Mouse (Mus musculus) thymus, postnatal 25 days (tissue): ENCODE measurements around the gene Cbr1.
A peak's percentile ranks its signal among the peaks of the same experiment; 100 is the strongest.

ENCODE experiments used
- DNase-seq: peaks from one replicate; pipeline ENCODE4 v3.0.0; 2022

The Cbr1 gene

DNA sequence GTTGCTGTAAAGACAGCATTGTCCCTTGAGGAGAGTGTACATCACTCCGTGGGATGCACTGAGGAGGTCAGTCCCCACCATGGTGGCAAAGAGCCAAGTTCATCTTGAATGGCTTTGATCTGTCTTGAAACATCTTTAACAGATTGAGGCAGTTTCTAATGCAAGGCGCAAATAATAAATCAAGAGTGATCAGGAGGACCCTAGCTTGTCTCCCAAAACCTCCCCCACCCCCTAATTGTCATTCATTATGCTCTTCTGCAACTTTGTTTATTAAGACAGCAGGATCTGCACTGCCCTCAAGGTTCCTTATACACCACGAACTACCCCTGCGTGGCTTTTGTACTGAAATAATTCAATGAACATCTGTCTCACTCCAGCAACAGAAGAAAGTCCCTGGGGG is at the start of gene Cbr1:
Gene Cbr1 (plus strand): TSS at position 301 of the 400 bp plus-strand sequence.
- no peak for DNase-seq

DNA sequence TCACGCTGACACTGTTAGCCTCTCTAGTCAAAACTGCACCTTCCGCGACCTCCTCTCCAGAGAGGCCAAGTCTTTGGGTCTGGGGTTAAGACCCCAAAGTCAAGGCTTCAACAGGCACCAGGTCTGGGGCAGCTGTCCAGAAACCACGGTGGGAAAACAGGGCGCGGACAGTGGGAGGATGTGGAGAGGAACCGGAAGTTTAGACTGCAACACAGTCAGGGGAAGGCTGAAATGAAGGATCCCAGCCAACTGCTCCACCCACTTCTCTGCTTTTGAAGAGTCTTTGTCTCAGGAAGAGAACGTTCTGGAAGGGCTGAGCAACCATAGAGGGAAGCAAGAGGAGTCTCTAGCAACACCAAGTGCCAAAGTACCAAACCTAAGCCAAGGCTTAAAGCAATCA is 48.0 kb upstream of the Cbr1 start:
- DNase-seq, result no peak

DNA sequence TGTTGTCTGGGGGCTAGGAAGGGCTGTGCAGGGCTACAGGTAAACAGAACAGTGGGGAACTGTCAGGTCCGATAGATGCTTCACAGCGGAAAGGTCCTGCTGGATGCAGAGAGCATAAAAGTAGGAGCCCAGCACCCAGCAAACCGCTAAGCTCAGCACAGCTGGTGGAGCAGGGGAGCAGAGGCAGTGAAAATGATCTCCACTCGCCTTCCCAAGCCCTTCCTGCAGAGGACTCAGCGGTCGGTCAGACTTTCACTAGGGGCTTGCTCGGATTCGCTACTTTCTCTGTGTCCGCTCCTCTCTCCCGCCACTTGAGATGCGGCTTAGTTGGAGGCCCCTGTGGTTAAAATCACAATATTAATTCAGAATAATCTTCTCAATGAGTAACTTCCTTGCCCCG is 47.2 kb upstream of the Cbr1 start:
- no peak for DNase-seq

DNA sequence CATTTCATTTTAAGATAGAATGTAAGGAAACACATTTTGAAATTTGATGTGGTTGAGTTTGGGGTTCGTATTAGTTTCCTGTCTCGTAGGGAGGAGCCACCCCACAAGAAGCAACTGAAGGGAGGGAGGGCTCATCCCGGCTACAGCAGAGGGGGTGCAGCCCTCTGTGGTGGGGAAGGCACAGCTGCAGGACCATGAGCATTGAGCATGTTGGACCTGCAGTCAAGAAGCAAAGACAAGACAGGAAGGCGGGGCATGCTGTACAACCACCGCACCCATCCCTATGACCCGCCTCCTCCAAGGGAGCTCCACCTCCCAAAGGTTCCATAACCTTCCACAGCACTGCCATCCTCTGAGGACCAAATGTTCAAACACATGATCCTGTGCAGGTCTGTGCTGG is 33.3 kb upstream of the Cbr1 start:
- peak; percentile 64 for DNase-seq

DNA sequence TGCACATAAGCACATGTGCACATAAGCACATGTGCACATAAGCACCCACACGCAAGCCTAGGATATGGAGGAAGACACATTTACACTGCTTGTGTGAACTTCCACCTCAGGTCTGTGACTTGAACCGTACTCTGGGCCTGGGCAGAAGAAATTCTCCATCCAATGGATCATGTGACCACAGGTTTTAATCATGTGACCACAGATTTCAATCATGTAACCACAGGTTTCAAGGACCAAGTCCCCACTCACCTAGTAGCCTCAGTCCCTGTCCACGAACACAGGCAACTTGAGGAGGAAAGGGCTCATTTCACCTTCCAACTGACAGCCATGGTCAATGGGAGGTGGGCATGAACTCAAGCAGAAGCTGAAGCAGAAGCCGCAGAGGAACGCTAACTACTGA is 32.2 kb upstream of the Cbr1 start:
- DNase-seq, result no peak

DNA sequence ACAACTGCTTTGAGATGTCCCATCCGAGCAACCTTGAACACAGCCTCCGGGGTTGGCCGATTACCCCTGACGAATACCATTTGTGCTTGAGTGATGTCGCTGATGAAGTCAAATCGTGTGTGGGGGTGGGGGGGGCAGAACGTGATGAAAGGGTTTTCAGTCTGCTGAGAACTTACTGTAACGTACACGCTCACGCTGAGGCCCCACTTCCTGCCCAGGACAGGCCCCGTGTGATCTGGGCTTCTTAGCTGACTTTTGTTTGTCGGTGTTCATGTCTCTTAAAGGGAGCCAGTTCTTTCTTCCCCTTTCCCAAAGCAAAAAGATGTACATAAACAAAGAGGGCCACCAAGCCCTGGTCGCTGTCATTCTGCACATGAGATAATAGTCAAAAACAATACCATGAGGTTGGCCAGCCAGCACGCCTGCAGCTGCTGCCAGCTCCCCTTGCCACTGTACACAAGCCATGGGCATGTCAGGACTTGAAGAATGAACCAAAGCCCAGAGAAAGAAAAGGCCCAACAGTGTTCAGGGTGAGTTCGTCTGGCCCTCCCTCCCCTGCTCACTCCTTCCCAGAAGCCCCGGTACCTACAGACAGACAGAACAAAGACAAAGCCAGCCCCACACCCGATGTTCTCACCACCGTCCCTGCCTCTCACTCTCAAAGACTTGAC is 31.0 kb upstream of the Cbr1 start:
- DNase-seq, result peak; percentile 67

DNA sequence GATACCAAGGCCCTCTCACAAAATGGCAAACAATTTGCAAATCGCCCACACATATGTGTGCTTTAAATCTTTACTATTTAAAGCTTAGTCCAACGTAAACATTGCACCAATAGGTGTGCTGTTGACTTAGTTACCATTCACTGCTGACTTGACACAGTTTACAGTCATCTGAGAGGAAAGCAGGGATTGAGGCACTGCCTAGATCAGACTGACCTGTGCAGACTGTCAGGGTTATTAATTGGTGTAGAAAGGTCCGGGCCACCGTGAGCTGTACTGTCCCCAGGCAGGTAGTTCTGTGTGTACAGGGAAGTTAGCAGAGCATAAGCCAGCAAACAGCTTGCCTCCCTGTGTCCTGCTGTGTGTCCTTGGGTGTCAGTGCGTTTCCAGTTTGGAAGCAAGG is 30.1 kb upstream of the Cbr1 start:
- DNase-seq, result no peak

DNA sequence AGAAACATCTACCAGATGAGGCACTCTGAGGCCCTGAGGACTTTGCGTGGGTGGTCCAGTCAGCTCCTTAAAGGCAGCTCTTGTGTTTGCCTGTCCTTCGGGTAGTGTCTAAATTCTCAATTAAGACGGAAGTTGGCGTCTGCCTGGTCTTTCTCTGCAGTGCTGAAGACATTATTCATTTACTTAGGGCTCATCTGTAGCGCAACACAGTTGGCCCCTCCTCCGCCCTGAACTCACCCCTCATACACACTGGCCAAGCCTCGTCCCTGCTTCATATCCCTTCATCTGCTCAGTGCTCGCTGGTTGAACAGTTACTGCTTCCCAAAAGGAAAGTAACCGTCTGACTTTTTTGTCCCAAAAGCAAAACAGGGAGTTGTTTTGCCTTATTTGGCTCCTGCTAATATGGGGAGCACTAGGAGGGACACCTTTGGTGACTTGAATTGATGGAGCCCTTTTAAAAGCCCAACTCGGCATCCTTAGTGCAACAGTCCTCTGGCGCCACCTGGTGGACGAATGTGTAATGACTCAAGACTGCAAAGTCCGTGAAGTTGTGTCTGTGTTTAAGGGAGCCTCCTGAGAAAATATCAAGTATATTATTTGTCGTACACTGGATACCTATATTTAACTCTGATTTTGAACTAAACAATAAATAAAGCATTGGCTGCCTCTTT is 29.1 kb upstream of the Cbr1 start:
- peak; percentile 86 for DNase-seq

DNA sequence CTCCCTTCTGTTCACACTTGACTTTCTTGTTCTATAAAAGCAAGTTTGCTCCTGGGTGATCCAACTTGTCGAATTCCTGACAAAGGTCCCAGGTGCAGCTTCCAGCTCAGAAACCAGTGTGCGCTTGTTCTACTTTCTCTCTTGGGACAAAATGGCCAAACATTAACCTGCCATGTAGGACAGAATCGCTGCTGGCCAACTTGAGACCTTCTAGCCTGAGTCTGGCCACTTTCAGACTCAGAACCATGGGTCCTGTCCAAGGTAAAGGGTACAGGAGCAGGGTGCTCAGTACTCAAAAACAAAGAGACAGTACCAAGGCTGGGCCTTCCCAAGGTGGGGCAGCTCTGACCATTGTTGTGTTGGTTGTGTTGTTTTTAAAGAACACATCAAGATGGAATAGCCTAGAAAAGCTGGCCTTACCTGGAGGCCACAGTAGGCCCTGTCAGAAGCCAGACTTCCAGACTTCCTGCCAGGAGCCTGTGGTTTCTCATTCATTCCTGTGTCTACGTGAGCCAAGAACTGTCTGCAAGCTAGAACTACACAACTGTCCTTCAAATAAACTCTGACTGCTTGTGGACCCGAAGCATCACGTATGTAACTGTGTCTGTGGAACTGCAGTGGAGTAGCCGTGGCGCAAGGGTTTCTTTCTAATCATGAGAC is 27.2 kb upstream of the Cbr1 start:
- no peak for DNase-seq

DNA sequence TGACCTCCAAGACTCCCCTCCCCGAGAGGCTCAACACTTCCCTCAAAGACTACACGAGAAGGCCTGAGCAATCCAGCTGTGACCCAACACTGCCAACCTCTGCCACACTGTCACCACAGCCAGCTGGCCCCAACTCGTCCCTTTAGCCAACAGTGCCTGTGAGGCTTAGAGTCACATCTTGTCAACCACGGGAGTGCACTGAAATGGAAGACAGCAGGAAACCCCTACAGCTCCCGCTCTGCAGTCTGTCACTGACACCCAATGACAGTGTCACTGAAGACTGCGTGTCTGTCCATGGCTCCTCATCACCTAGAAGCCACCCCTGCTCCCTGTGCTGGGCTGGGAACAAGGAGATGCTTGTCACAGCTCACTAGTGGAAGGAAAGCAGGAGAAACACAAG is 24.5 kb upstream of the Cbr1 start:
- no peak for DNase-seq

DNA sequence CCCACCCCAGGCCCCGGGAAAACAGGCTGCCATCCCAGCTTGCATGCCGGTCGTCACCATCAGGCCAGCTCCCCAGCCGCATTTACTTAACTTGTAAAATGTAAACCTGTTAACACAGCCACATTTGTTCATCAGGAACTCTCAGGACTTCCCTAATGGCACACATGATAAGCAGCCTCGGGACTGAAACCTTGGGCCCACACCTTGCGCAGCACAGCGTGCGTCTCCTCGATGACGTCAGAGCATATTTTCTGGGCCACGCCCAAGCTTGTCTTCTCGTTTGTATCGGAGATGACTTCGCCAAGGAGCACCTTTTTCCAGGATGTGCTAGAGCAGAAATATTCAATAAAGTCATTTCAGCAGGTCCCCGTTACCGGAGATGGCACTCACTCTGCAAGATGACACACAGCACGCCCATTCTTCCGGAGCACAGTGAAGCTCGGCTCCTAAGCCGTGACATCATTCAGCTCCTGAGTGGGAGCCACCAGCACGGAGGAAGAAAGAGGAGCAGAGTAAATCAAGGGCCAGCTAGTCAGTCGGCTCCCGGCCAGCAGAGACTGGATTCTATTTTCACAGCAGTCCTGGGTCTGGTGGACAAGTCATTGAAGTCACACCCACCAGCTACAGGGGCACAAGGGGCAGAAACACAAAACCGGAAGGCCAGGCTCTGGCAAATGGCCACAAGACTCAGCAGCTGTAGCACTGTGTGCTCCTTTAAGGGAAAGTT is 20.5 kb upstream of the Cbr1 start:
- no peak for DNase-seq

DNA sequence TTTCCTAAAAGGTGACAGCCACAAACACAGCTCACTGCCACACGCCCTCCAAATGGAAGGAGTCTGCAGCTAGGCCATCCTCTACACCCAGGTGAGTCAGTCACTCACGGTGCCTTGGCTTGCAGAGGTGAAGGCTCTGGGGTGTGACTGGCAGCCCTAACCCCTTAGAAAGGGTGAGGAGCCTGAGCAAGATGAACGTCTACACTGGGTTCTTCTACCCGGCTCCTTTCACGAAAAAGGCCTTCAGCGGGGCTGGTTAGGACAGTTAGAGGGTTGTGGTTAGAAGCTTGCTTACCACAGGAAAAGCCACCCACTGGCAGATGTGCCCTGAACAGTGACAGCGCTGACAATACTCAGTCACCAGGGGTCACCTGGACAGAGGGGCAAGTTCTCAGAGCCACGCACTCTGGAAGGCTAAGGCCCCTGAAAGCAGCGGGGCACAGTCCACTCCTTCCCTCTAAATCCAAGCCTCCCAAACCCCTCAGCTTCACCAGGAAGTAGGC is 19.9 kb upstream of the Cbr1 start:
- peak; percentile 50 for DNase-seq

DNA sequence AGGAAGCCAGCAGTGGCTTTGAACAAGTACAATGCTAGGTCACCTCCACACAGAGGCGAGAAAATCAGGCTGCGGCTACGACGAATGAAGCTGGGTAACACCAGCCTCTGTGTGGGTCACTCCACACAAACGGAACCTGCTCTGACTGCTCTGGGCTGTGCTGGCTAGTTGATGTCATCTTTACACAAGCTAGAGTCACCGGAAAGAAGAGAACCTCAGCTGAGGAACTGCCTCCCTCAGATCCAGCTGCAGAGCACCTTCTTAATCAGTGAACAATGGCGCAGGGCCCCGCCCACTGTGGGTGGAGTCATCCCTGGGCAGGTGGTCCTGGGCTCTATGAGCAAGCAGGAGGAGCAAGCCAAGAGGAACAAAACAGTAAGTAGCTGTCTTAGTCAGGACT is 19.3 kb upstream of the Cbr1 start:
- peak; percentile 83 for DNase-seq

DNA sequence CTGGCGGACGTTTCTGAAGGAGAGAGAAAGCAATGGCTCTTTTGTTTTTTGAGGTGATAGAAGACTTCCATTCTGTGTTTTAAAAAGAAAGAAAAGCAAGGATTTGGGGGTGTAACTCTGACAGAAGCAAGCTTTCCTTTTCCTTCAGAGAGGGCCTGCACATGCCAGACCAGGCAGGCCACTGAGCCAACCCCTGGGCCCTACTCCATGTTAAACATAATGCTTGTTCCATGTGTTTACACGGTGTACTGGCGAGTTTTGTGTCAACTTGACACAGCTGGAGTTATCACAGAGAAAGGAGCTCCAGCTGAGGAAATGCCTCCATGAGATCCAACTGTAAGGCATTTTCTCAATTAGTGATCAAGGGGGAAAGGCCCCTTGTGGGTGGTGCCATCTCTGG is 17.4 kb upstream of the Cbr1 start:
- no peak for DNase-seq

DNA sequence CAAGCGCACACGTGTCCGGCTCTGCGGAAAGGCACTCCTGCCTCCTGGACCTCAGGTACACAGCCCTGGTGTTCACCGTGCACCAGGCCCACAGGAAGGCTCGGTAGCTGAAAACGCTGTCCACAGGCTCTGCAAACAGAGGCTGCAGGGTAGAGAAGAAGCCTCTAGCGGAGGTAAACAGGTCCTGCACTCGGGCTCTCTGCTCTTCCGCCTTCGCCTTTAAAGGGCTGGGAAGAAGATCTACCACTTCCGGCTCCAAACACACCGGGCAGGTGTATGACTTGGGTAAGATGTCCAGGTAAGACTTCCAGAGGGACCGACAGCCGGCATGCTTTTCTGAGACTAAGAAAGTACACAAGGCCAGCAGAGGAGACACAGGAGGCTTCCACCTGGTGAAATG is 14.7 kb upstream of the Cbr1 start:
- no peak for DNase-seq

DNA sequence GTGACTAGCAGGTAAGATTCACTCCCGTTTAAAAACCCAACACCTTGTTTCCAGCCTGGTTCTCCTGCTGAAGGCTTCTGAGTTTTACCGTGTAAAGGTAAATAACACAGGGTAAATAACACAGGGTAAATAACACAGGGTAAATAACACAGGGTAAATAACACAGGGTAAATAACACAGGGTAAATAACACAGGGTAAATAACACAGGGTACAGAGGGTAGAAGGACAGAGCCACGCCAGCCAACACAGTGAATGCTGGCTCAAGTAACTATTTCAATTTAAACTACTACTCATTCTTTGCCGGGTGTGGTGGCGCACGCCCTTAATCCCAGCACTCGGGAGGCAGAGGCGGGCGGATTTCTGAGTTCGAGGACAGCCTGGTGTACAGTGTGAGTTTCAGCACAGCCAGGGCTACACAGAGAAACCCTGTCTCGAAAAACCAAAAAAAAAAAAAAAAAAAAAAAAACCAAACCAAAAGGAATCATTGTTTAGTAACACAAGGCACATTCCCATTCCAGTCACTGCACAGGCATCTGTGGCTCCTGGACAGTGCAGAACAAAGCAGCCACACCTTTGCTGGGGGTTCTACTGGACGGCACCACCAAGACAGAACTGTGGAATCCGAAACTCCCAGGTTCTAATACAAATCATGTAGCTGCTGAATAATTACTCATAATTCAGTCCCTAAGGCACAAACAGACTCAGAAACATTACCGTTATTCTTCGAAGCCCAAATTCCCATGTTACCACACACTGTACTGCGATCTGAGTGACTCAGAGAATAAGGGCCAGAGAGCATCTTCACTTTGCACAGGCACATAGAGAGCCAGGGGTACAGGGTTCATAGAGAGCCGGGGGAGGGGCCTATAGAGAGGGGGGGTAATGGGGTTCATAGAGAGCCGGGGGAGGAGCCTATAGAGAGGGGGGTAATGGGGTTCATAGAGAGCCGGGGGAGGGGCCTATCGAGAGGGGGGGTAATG is 13.9 kb upstream of the Cbr1 start:
- DNase-seq, result no peak

DNA sequence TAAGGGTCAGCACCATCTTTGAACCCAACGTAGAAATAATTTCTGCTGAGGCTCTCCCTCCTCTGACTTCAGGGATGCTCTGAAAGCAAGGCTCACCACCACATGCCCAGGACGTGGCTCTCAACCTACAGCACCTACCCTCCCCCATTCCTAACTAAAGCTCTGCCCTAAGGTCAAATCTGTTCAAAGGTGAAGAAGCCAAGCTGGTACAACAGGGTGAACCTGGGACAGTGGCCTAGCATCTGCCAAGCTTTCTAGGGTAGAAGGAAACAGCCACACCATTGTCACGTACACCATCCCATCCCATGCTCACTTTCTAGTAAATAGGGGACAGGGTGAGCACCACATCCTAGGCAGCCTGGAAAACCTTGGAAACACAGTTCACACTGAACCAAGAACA is 12.9 kb upstream of the Cbr1 start:
- no peak for DNase-seq

DNA sequence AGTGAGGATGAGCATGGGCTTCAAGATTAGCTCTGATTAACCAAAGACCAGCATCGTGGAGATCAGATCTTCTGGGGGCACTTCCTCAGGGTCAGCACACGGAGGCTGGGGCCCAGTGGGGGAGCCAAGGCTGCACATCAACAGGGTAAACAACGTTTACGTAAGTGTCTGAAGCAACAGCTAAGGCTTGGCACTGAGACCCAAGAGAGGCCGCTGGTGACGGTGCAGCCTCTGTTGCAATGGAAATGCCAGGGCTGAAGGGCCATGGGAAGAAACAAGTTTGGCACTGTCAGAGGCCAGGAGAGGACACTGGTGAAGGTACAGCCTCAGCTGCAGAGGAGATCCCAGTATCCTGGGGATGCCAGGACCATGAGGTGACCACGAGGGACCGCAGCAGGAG is 12.2 kb upstream of the Cbr1 start:
- no peak for DNase-seq

DNA sequence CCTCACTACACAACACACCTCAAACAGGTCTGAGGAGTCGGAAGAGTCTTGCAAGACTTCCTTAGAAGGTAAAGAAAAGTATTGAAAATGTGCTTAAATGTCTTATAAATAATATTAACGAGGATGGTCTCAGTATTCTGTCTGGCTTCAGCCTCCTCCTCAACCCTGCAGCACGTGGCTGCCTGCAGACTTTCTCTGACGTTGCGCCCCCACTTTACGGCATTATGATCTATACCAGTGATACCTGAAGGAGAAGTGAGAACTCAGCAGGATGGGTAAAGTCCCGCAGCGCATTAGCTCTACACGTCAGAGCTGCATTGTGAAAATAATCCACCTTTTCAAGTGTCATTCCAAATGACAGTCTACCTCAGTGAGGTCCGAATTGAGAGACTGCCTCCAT is 11.2 kb upstream of the Cbr1 start:
- DNase-seq, result no peak

DNA sequence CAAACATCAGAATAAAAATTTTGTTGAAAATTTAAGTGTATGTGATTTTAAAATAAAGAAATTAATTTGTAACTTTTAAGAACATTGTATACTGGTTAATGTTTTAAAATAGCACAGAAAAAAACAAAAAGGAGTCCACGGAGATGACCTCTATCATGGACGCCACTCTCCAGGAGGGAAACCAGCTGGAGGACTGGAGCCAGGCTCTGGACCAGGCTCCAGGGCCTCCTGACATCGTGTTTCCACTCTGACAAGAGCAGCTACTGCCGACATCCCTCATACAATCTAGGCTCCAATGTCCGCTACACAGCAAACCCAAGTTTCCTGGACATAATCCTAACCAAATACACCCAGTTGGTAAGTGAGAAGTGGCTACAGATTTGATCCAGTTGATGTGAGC is 9.9 kb upstream of the Cbr1 start:
- no peak for DNase-seq

DNA sequence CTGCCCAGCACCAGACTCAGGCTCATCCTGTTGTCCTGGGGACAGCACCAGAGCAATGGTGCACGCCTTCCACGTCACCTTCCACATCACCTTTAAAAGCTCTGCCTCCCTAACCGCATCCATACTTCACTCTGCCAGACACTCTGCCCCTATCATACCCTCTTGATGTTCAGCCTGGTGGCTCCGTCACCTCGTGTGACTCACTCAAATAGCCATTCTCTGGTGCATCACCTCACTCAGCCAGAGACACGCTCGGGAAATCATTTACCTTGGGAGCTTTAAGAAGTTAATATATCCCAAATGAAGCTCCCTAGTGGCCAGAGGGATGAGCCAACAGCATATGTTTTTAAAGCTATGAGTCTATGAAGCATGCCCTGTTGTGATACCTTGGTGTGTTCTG is 8.8 kb upstream of the Cbr1 start:
- no peak for DNase-seq

DNA sequence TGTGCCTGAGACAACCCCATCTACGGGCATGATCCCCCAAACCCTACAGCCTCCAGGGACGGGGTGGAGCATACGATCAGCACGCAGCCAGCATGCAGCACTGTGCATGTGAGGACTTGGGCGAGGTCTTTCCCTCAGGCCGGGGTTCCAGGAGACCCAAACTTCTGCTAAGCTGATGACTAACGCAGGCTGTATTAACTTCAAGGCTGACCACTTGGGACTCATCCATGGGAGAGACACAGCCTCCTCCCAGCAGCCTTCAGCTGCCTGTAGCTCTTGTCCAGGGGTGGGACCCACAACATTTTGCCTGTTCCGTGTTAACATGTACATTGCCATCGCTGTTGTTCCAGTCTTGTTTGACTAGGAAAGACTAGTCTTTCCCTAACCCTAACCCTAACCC is 8.1 kb upstream of the Cbr1 start:
- no peak for DNase-seq
